Mouse (Mus musculus) brown adipose tissue, adult 24 weeks (tissue): Measurements from ENCODE around the gene Yy1. TPM values are rescaled to one million over a fixed set of nuclear protein-coding genes. Genes with fewer than 3 reads are reported as not detected.

Experiments
- H3K27ac ChIP-seq: fragments of 200-500 bp; replicated peaks from 2 replicates; pipeline ENCODE4 v1.5.1; 2012; ENCODE audit warnings: low read depth, mild to moderate bottlenecking, low read length
- H3K4me1 ChIP-seq: fragments of 200-500 bp; 2 replicates; pipeline ENCODE4 v1.6.1; 2012; ENCODE audit warnings: low read length, mixed read lengths; ENCODE audit not compliant: control insufficient read depth, insufficient read depth, insufficient read length
- H3K4me3 ChIP-seq: fragments of 200-500 bp; 2 replicates; pipeline ENCODE4 v1.5.1; 2012; ENCODE audit warnings: low read depth, mild to moderate bottlenecking, low read length, moderate library complexity; ENCODE audit not compliant: insufficient read depth
- polyA plus RNA-seq: library from polyadenylated mRNA; stranded (reverse); fragments of >200 nt; gene quantifications from 2 replicates; pipeline ENCODE4 v1.2.4, GENCODE M21; 2012; ENCODE audit not compliant: missing spikeins, insufficient read depth, insufficient read length

Gene Yy1
- polyA plus RNA-seq, 1 experiment: 29.0 TPM

GRCm38 (mm10) chr12:108761665-108762064, 31.1 kb upstream of the Yy1 start:
- Histone ChIP-seq H3K27ac (peak overlapping the region; percentile 92), H3K4me3 (no peak overlapping the region)

GRCm38 (mm10) chr12:108763057-108763796, 29.5 kb upstream of the Yy1 start:
- no peak overlapping the region for H3K4me3 ChIP-seq
- peaks cover 16% of the 10 kb centered on the region for H3K4me1 ChIP-seq
- H3K27ac ChIP-seq: peak overlapping the region; percentile 61

More at GRCm38 (mm10) chr12:108761665-108762064, 31.1 kb upstream of the Yy1 start:
- peaks cover 16% of the 10 kb centered on the region for H3K4me1 ChIP-seq

- Histone ChIP-seq H3K4me3 (peak overlapping the region; percentile 67), H3K4me1 (peaks cover 16% of the 10 kb centered on the region), H3K27ac (peak overlapping the region; percentile 97)
These were observed 27.7 kb upstream of the Yy1 start for GRCm38 (mm10) chr12:108764917-108765678.

- Histone ChIP-seq H3K4me3 (peak overlapping the region; percentile 67), H3K27ac (peak overlapping the region; percentile 97), H3K4me1 (peaks cover 14% of the 10 kb centered on the region)
These were observed 27.0 kb upstream of the Yy1 start for GRCm38 (mm10) chr12:108765751-108766221.

- H3K4me1 ChIP-seq: peaks cover 14% of the 10 kb centered on the region
- peak overlapping the region; percentile 67 for H3K27ac ChIP-seq
- H3K4me3 ChIP-seq: peak overlapping the region; percentile 67
These were observed 26.5 kb upstream of the Yy1 start for GRCm38 (mm10) chr12:108766316-108766715.

GRCm38 (mm10) chr12:108766866-108767265, 25.9 kb upstream of the Yy1 start:
- Histone ChIP-seq H3K4me3 (peak overlapping the region; percentile 67), H3K27ac (peak overlapping the region; percentile 67), H3K4me1 (peaks cover 11% of the 10 kb centered on the region)

GRCm38 (mm10) chr12:108768196-108768854, 24.4 kb upstream of the Yy1 start:
- peaks cover 5% of the 10 kb centered on the region; the same call in 1 of the 2 replicates for H3K4me1 ChIP-seq
- no peak overlapping the region for H3K27ac ChIP-seq
- no peak overlapping the region for H3K4me3 ChIP-seq

- H3K4me3 ChIP-seq: no peak overlapping the region
- H3K27ac ChIP-seq: no peak overlapping the region
These were observed 12.5 kb upstream of the Yy1 start for GRCm38 (mm10) chr12:108780108-108780877.

GRCm38 (mm10) chr12:108785161-108785560, 7.6 kb upstream of the Yy1 start:
- Histone ChIP-seq H3K27ac (no peak overlapping the region), H3K4me3 (no peak overlapping the region), H3K4me1 (no peaks in the 10 kb centered on the region)

More at GRCm38 (mm10) chr12:108780108-108780877, 12.5 kb upstream of the Yy1 start:
- no peaks in the 10 kb centered on the region for H3K4me1 ChIP-seq

- Histone ChIP-seq H3K4me3 (no peak overlapping the region), H3K4me1 (no peaks in the 10 kb centered on the region), H3K27ac (no peak overlapping the region)
These were observed 5.4 kb upstream of the Yy1 start for GRCm38 (mm10) chr12:108787329-108787728.

- 0 out of 2 replicates have a peak, but pooled peaks cover 2% of the 10 kb centered on the region for H3K4me1 ChIP-seq
- H3K27ac ChIP-seq: peak overlapping the region; percentile 89
- H3K4me3 ChIP-seq: peak overlapping the region; percentile 88
These were observed 624 bp upstream of the Yy1 start for GRCm38 (mm10) chr12:108792152-108792545.

GRCm38 (mm10) chr12:108793453-108793941, 724 bp downstream of the Yy1 start:
- peak overlapping the region; percentile 98 for H3K4me3 ChIP-seq
- 0 out of 2 replicates have a peak, but pooled peaks cover 2% of the 10 kb centered on the region for H3K4me1 ChIP-seq
- H3K27ac ChIP-seq: peak overlapping the region; percentile 87

GRCm38 (mm10) chr12:108794078-108794711, 1.4 kb downstream of the Yy1 start:
- H3K4me1 ChIP-seq: 0 out of 2 replicates have a peak, but pooled peaks cover 2% of the 10 kb centered on the region
- H3K4me3 ChIP-seq: peak overlapping the region; percentile 98
- peak overlapping the region; percentile 88 for H3K27ac ChIP-seq
